Mouse (Mus musculus) forebrain, embryonic 10.5 days (tissue): Measurements from ENCODE around the gene Lmbr1. TPM values are rescaled to one million over a fixed set of nuclear protein-coding genes. Genes with fewer than 3 reads are reported as not detected.

Source experiments
- DNase-seq: peaks from one replicate; pipeline ENCODE4 v3.0.0-alpha.2; 2017; ENCODE audit warnings: low spot score; ENCODE audit errors: extremely low spot score
- H3K27ac ChIP-seq: fragments of 300-500 bp; sonication (generic); 2 replicates; pipeline ENCODE4 v1.5.1; 2016; ENCODE audit warnings: mild to moderate bottlenecking
- H3K27me3 ChIP-seq: fragments of 300-500 bp; sonication (generic); 2 replicates; pipeline ENCODE4 v1.6.1; 2016; ENCODE audit warnings: mild to moderate bottlenecking; ENCODE audit not compliant: poor library complexity, severe bottlenecking
- H3K36me3 ChIP-seq: fragments of 300-500 bp; sonication (generic); replicated peaks from 2 replicates; pipeline ENCODE4 v1.6.1; 2016; ENCODE audit warnings: mild to moderate bottlenecking, moderate library complexity
- H3K4me1 ChIP-seq: fragments of 300-500 bp; sonication (generic); 2 replicates; pipeline ENCODE4 v1.6.1; 2016
- H3K4me3 ChIP-seq: fragments of 300-500 bp; sonication (generic); 2 replicates; pipeline ENCODE4 v1.5.1; 2016; ENCODE audit warnings: mild to moderate bottlenecking, moderate library complexity
- H3K9me3 ChIP-seq: fragments of 300-500 bp; sonication (generic); 2 replicates; pipeline ENCODE4 v1.6.1; 2016; ENCODE audit warnings: mild to moderate bottlenecking, moderate library complexity
- WGBS: fragments of 180-500 bp; shearing (Covaris S2); methylation state at CpG from one replicate; pipeline ENCODE4 v1.1.7; 2016; 5-methylcytosine and 5-hydroxymethylcytosine counted together
- polyA plus RNA-seq: library from polyadenylated mRNA; unstranded; fragments of >200 nt; fragmentation: Nextera tagmentation; extraction: Ambion mirVana; gene quantifications from 2 replicates; pipeline ENCODE4 v1.2.1, GENCODE M21; 2016

The Lmbr1 gene
- polyA plus RNA-seq, 1 experiment from 2014 or later = 9.7 TPM

DNA sequence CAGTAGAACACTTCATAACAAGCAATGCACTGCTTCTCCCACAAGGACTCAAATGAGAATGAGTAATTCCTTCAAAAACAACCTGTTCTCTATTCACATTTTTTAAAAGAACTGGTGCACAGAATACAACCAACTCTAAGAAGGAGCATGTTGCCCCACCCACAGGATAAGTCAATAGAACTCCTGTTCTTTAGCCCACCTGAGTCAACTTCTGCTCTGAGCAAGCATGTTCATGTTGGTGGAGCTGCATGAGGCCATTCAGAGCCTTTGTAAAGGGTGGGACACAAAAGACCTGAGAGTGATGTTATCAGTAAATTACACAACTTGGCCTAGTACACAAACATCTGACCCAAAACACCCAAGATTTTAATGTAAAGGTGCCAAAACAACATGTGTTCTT lies 139.8 kb downstream of the Lmbr1 start:
- no peaks in the 10 kb centered on the region for H3K4me1 ChIP-seq
- H3K4me3 ChIP-seq = no peak overlapping the region
- no peak for DNase-seq
- H3K27me3 ChIP-seq = no peaks in the 10 kb centered on the region
- H3K36me3 ChIP-seq = no peaks in the 10 kb centered on the region
- H3K9me3 ChIP-seq = no peaks in the 10 kb centered on the region
- H3K27ac ChIP-seq = no peak overlapping the region

GRCm38 (mm10) chr5:29230481-29230880 lies 147.7 kb downstream of the Lmbr1 start:
- no peaks in the 10 kb centered on the region for H3K27me3 ChIP-seq
- no peak overlapping the region for H3K4me3 ChIP-seq
- no peaks in the 10 kb centered on the region for H3K9me3 ChIP-seq
- no peaks in the 10 kb centered on the region for H3K4me1 ChIP-seq
- no peak for DNase-seq
- 85% methylated on average over 2 of the region's 2 CpGs for WGBS
- H3K36me3 ChIP-seq = no peaks in the 10 kb centered on the region
- H3K27ac ChIP-seq = no peak overlapping the region

GRCm38 (mm10) chr5:29224089-29224488 lies 154.1 kb downstream of the Lmbr1 start:
- WGBS = 94% methylated on average over 7 of the region's 7 CpGs
- no peak for DNase-seq
- Histone ChIP-seq H3K36me3 (no peaks in the 10 kb centered on the region), H3K4me1 (no peaks in the 10 kb centered on the region), H3K9me3 (no peaks in the 10 kb centered on the region), H3K27ac (no peak overlapping the region), H3K4me3 (no peak overlapping the region), H3K27me3 (no peaks in the 10 kb centered on the region)

DNA sequence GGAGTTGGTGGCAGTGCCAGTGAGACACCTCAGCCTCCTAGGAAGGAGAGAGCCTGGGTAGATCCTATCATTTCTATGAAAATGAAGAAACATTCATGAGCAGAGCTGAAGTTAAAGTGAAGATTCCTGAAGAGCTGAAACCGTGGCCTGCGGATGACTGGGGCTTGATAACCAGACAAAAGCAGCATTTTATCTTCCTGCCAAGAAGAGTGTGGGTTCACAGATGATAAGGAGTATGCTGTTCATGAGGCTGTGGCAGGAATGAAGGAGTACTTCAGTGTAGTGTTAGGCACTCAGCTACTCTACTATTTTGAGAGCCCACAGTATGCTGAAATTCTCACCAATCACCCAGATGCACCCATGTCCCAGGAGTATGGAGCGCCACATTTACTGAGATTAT lies 160.2 kb downstream of the Lmbr1 start:
- Histone ChIP-seq H3K27me3 (no peaks in the 10 kb centered on the region), H3K9me3 (no peaks in the 10 kb centered on the region), H3K4me3 (no peak overlapping the region), H3K36me3 (no peaks in the 10 kb centered on the region), H3K27ac (no peak overlapping the region), H3K4me1 (no peaks in the 10 kb centered on the region)
- no peak for DNase-seq
- WGBS = 92% methylated on average over 3 of the region's 3 CpGs

DNA sequence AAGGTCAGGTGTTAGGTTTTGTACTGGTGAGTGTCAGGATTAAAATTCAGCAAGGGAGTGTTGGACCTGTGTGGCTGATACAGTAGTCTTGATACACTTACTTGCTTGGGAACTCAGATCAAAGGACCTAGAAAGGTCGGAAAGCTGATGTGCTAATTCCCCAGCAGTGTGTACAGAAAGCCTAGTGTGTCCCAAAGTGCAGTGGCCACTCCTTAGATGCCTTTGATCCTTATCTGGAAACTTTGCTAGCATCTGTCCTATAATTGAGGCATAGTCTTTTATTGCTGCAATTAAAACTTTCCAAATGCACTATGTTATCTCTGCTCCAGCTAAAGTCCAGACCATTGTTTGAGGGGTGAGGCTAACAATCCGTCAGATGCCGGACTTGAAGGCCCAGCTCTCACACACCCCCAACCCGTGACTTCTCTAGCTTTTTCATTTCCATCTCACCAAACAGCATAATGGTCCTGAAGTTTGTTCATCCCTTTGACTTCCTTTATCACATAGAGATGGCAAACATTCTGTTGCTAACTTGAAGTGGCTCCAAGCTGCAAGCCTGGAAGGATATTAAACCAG lies 166.1 kb downstream of the Lmbr1 start:
- H3K9me3 ChIP-seq = no peaks in the 10 kb centered on the region
- H3K27ac ChIP-seq = no peak overlapping the region
- no peak overlapping the region for H3K4me3 ChIP-seq
- no peaks in the 10 kb centered on the region for H3K4me1 ChIP-seq
- DNase-seq = no peak
- WGBS = 79% methylated on average over 4 of the region's 4 CpGs
- H3K36me3 ChIP-seq = no peaks in the 10 kb centered on the region
- H3K27me3 ChIP-seq = no peaks in the 10 kb centered on the region

DNA sequence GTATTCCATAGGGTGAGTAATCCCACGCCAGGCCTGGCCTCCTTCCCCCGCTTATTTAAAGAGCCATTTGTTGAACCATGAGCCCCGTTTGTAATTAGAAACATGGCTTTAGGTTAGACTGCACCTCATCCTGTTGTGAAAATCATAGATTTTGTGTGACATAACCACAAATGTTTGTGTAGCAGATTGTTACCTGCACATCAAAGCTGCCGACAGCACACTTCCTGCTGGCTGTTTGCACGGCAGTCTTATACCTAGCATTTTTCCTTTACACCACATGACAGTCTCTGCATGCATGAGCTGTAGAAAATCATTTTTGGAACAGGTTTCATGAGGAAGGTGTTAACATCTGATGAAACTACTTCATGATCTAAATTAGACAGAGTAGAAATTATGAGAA lies 172.5 kb downstream of the Lmbr1 start:
- Histone ChIP-seq H3K9me3 (no peaks in the 10 kb centered on the region), H3K27ac (no peak overlapping the region), H3K27me3 (no peaks in the 10 kb centered on the region), H3K4me1 (no peaks in the 10 kb centered on the region), H3K4me3 (no peak overlapping the region), H3K36me3 (no peaks in the 10 kb centered on the region)
- DNase-seq = no peak
- WGBS = 92% methylated on average over 5 of the region's 5 CpGs

DNA sequence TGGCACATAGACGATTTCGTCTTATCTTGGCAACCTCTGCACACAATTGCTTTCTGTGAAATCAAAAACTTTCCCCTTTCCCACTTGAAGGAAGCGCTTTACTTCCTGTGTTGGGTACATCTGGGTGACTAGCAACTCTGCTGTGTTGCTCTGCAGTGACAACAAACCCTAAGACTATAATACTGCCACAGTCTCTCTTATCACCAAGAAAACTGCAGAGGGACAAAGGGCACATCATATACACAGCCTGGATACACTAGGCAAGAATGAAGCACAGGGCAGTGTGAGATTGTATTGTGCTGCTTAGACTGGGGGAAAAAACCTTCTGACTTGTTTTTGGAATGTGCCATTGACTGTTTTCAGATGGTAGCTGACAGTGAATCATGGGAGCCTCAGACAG lies 178.3 kb downstream of the Lmbr1 start:
- Histone ChIP-seq H3K27ac (no peak overlapping the region), H3K4me1 (peaks cover 15% of the 10 kb centered on the region), H3K36me3 (no peaks in the 10 kb centered on the region), H3K27me3 (no peaks in the 10 kb centered on the region), H3K9me3 (no peaks in the 10 kb centered on the region), H3K4me3 (no peak overlapping the region)
- WGBS = 95% methylated on average over 3 of the region's 3 CpGs
- no peak for DNase-seq

- Histone ChIP-seq H3K4me1 (peaks cover 16% of the 10 kb centered on the region), H3K27ac (no peak overlapping the region), H3K36me3 (no peaks in the 10 kb centered on the region), H3K4me3 (no peak overlapping the region), H3K27me3 (no peaks in the 10 kb centered on the region), H3K9me3 (no peaks in the 10 kb centered on the region)
- WGBS = 68% methylated on average over 4 of the region's 4 CpGs
- no peak for DNase-seq
Measured at GRCm38 (mm10) chr5:29198960-29199488, 179.2 kb downstream of the Lmbr1 start.

DNA sequence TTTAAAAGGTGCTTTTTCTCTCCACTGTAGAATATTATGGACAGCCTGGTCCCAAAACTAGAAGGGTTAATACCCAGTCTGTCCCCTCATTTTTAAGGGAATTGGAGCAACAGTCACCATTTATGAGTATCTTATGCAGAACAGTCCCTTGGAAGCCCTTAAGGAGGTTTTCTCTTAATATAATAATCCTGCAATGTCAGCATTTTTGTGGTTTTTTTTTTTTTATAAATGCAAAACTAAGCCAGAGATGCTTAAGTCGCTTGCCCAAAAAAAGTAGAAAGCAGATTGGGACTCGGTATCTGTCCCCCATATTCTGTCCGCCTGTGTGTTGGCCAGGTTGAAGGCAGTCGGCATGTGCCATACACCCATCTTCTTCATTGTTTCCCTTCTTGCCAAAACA lies 181.0 kb downstream of the Lmbr1 start:
- Histone ChIP-seq H3K9me3 (no peaks in the 10 kb centered on the region), H3K4me3 (0 out of 2 replicates have a peak overlapping the region, but pooled peaks have one; percentile 64), H3K36me3 (no peaks in the 10 kb centered on the region), H3K4me1 (peaks cover 16% of the 10 kb centered on the region), H3K27me3 (no peaks in the 10 kb centered on the region), H3K27ac (no peak overlapping the region)
- no peak for DNase-seq
- WGBS = 93% methylated on average over 4 of the region's 4 CpGs

GRCm38 (mm10) chr5:29196264-29196658 lies 181.9 kb downstream of the Lmbr1 start:
- Histone ChIP-seq H3K4me3 (peak overlapping the region; percentile 64), H3K27ac (peak overlapping the region; percentile 92)
- 11% methylated on average over 12 of the region's 12 CpGs for WGBS

GRCm38 (mm10) chr5:29195570-29196263 lies 182.5 kb downstream of the Lmbr1 start, which contains the start of gene Rnf32:
Gene Rnf32, plus strand, starts transcription at chr5:29195992.
- under 1% methylated on average over 69 of the region's 70 CpGs for WGBS

More at GRCm38 (mm10) chr5:29196264-29196658, 181.9 kb downstream of the Lmbr1 start:
- no peaks in the 10 kb centered on the region for H3K27me3 ChIP-seq
- no peaks in the 10 kb centered on the region for H3K36me3 ChIP-seq
- no peaks in the 10 kb centered on the region for H3K9me3 ChIP-seq
- no peak for DNase-seq
- H3K4me1 ChIP-seq = peaks cover 16% of the 10 kb centered on the region

DNA sequence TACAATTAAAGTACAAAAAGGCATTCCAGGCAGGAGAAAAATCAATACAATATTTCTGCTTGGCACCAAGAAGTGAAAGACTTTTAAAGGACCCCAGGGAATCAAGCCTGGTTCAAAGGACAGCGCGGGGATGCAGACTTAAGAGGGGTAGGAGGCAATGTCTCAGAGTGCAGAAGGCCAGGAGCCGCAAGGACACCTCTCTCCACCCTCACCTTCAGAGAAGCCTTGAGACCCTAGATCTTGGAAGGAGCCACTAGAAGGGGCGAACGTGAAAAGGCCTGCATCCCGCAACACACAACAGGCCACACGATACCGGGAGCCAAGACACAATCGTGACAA lies 183.0 kb downstream of the Lmbr1 start:
- DNase-seq = no peak
- Histone ChIP-seq H3K27me3 (no peaks in the 10 kb centered on the region), H3K4me3 (peak overlapping the region; percentile 64), H3K4me1 (peaks cover 16% of the 10 kb centered on the region), H3K27ac (peak overlapping the region; percentile 92), H3K9me3 (no peaks in the 10 kb centered on the region), H3K36me3 (no peaks in the 10 kb centered on the region)
- 2% methylated on average over 9 of the region's 9 CpGs for WGBS

More at GRCm38 (mm10) chr5:29195570-29196263, 182.5 kb downstream of the Lmbr1 start, which contains the start of gene Rnf32:
- peak within 1 kb of the TSS; percentile 64 for H3K4me3 ChIP-seq
- H3K27ac ChIP-seq = peak within 1 kb of the TSS; percentile 92
- no peaks in the 10 kb centered on the region for H3K9me3 ChIP-seq
- H3K36me3 ChIP-seq = no peaks in the 10 kb centered on the region
- H3K27me3 ChIP-seq = no peaks in the 10 kb centered on the region
- H3K4me1 ChIP-seq = peaks cover 16% of the 10 kb centered on the region
- DNase-seq = peak; percentile 96

DNA sequence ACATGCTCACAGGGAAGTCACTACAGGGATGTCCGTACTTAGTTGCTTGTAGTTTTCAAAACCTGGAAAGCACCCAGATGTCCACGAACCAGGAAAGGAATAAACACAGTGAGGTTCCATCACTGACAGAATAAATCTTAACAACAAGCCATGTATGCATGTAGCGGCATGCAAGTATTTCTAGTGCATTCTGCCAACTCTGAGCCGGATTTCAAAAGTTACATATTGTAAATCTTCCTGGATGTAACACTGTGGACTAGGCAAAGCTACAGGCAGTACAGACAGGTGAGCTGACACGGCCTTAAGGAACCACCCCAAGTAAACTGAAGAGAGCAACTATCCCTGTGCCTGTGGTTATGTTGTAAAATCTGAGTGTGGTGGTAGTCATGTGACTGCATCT lies 191.4 kb downstream of the Lmbr1 start:
- 89% methylated on average over 5 of the region's 5 CpGs for WGBS

More for the DNA sequence above, 191.4 kb downstream of the Lmbr1 start:
- no peaks in the 10 kb centered on the region for H3K36me3 ChIP-seq
- H3K27me3 ChIP-seq = no peaks in the 10 kb centered on the region
- no peaks in the 10 kb centered on the region for H3K9me3 ChIP-seq
- peaks cover 4% of the 10 kb centered on the region; the same call in 1 of the 2 replicates for H3K4me1 ChIP-seq
- H3K4me3 ChIP-seq = no peak overlapping the region
- H3K27ac ChIP-seq = no peak overlapping the region
- DNase-seq = no peak
